Mouse (Mus musculus): ENCODE data around the gene Cep131.

GRCm38 (mm10) chr11:120022841-120023240, 63.8 kb downstream of the Cep131 start:
- TF ChIP-seq CTCF (IDR thresholded peaks at IDR 0.05; ENCODE audit: low read depth, low read length) (no peak), POLR2A (IDR thresholded peaks at IDR 0.05; ENCODE audit: extremely low read depth, insufficient read depth, low read length) (no peak)

All from liver, adult 2 months (tissue).